Mouse (Mus musculus) retina, postnatal 1 day (tissue): ENCODE data around the gene Lefty1.
"Not testable (repeated sequence)": the region's sequence is repeated elsewhere in the genome, so short reads cannot be mapped to it uniquely, and the experiment has no call there.

Source experiments
- DNase-seq: peaks from one replicate; pipeline ENCODE4 v3.0.0-alpha.2; 2012

Gene Lefty1

DNA sequence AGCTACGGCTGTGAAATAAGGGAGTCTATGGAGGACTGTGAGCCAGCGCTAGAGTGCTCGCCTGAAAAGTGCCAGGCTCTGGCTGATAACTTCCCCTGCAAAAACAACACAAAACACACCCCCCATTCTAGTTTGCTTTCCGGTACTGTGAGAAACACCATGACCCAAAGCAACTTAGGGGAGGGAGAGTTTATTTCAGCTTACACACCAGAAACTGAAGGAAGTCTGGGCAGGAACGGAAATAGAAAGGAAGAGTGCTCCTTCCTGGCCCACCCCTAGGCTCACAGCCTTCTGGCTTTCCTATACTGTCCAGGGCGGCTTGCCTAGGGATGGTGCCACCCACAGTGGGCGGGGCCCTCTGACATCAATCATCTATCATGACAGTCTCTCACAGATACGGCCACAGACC, 22.2 kb downstream of the Lefty1 start:
- DNase-seq, result no peak

DNA sequence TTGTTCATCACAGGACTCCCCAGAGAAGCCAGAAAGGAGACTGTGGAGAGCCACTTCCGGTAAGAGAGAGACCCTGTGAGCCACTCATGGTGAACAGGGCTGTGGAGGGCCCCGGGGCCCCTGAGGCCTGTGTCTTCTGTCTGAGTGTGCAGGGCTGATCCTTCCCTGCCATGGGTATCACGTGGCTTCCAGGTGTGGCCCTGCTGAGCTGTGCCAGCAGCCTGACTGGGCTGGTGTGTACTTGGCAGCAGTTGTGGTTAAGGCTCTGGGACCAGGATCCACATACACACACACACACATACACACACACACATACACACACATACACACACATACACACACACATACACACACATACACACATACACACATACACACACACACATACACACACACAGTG, 23.2 kb downstream of the Lefty1 start:
- no peak for DNase-seq

DNA sequence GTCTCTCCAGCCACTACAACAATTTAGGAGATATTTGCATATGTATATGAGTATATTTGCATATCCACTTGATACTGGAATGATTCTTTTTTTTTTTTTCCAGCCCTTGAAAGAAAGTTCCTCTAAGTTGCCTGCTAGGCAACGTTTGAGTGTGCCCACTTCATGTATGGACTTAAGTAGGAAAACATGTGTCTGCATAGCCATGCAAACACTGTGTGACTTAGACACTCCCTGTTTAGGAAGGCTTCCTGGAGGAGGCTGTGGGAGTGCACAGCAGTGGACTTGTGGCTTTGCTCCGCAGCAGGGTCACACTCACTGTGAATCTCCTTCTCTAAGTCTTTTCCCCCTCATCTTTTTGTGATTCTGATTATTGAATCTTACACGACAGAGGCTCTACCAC, 24.0 kb downstream of the Lefty1 start:
- no peak for DNase-seq

DNA sequence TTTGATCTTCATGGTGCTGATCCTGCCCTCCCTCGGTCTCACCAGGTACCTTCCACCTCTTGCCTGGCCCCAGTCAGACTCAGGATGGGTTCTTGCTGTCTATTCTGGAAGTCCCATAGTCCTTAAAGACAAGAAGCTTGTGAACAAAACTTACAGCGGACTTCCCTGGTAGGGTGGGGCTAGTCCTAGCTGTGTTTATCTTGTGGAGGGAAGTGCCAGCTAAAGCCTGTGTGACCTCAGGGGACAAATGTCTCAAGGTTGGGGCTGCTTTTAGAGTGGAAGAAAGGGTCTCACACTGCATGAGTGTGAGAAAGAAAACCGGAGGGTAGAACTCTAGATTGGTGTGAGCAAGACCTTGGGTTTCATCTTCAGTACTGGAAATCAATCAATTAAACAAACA, 31.0 kb downstream of the Lefty1 start:
- no peak for DNase-seq

DNA sequence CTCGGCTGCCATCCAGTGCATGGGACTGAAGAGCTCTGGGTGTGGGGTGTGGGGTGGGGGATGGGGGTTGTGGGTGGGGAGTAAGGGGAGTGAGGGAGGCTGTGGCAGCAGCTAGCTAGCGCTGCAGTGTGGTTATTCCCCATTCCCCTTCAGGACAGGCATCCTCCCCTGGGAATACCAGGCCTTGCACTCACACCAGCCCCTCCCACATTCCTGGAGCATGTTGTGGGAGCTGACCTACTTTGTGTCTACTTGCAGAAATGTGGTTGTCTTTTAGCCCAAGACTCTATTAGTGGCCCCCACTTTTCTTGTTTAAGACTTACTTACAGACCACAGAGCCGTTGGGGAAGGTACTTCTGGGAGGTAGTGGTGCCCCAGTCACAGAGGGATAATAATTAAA, 31.7 kb downstream of the Lefty1 start:
- peak; percentile 81 for DNase-seq

DNA sequence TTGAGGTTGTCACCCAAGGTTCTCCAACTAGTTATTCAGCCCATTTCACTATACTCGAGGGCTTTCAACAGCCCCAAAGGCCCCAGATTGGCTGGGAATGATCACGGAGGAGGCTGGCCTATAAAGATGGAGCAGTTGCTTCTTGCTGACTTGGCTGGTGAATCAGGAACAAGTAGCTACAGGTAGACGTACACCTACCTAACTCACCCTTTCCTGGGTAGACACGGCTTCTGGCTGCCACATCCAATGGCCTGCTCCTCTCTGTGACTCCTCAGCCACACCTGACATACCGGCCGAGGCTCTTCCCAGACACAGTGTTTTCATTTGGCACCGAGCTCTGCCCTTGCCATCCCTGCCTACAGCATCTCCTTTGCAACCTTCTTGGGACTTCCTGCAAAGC, 32.4 kb downstream of the Lefty1 start:
- DNase-seq, result no peak

DNA sequence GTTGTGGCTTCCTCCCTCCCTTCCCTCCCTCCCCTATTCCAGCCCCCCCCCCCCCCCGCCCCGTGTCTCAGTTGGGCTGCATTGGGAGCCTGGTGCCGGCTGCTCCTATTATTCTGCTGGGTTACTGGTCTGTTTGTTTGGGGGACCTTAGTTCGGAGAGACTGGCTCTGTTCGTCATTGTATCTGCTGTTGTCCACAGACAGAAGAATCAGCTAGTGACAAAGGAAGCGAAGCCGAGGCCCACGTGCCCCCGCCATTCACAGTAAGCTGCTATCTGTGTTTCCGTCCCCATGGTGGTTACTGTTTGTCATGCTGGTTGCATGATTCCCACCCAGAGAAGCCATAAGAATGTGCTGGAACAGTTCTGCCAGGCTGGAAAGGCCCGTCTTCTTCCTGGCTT, 38.1 kb downstream of the Lefty1 start:
- DNase-seq, result no peak

DNA sequence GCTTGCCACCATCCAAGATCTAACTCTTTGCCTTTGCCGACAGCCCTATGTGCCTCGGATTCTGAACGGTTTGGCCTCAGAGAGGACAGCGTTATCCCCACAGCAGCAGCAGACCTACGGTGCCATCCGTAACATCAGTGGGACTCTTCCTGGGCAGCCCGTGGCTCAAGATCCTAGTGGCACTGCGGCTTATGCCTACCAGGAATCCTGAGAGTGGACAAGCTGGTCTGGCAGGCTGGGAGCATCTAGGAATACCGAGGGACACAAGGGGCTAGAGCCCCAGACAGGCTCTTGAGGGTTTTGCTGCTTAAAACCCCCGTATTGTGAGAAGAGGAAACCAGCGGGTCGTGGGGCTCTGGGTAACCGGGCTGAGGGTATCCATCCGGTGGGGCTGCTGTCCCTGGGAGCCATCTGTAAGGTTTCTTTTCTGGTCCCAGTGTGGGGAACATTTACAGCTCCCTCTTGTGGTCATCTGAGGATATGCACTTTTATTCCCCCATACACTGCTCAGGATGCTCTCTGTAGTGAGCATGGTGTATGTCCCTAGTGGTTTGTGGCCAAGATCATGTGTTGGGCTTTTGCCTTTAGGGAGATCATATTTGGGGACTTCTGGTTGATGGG, 39.4 kb downstream of the Lefty1 start:
- peak; percentile 84 for DNase-seq

DNA sequence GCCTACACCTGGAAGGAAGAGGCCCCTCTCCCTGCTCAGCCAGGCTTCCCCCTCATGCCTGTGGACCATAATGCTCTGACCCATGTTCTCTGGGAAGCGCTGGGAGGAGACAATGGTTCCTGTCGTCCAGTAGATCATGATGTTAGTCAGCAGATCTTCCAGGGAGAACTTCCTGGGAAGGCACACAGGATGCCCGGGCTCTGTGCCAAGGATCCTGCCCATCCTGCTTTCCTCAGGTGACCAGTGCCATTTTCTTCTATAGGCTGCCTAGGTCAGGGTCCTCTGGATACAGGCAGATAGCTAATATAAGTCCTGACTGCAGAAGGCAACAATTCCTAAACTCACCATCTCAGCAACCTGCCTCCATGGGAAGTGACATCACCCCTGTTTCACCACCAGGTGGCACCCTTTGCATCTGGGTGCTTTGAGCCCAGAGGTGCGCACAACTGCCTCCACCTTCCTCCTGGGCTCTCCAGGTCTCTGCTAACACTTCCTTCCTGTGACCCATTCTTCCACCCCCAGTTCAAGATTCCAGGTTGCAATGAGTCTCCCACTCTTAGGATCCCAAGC, 41.4 kb downstream of the Lefty1 start:
- peak; percentile 48 for DNase-seq

DNA sequence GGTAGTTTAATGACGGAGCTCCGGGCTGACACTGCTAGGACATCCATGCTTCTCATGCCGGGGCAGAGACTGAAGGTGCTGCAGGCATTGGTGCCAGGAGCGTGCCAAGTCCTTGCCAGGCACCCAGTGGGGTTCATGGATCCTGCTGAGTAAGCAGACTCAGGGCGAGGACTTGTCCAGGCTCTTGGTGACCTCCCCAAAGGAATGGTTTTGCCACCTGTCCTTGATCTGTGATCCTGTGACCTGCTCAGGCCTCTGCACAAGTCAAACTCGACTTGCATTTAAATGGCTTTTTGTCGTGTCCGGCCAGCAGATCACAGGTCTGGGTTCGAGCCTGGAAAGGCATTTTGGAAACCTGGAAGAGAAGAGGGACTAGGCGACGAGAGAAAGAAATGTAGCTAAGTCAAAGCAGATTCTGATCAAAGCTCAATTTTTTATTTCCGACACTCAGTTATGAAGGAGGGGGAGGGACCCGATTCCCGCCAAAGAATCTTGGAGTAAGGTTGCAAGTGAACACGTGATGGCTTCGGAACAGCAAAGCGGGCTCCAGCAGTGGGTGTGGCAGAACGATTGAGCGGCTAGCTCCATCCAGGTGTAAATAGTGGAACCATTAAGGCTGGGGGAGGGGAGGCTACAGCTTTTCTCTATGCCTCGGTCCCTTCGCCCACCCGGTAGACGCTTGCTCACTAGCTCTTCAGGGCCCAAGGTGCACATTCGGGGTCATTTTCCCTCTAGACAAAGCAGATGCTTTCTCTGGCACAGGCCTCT, 44.8 kb downstream of the Lefty1 start:
- no peak for DNase-seq

DNA sequence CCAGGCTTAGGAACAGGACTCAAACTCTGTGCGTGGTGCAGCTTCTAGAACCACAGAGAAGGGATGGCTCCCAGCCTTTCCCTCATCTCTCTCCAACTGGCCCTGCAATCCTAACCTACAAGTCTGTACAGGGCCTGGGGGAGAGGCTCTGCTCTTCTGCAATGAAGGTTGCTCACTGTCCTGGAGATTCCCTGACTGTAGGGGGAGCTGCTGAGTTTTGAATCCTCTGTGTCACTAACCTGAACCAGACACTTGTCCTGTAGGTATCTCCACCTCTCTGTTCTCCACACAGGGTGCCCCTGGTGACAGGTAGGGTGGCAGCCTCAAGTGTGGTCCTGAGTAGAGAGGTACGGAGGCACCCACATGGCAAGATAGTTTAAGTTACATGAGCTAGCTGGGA, 45.6 kb downstream of the Lefty1 start:
- peak; percentile 24 for DNase-seq

DNA sequence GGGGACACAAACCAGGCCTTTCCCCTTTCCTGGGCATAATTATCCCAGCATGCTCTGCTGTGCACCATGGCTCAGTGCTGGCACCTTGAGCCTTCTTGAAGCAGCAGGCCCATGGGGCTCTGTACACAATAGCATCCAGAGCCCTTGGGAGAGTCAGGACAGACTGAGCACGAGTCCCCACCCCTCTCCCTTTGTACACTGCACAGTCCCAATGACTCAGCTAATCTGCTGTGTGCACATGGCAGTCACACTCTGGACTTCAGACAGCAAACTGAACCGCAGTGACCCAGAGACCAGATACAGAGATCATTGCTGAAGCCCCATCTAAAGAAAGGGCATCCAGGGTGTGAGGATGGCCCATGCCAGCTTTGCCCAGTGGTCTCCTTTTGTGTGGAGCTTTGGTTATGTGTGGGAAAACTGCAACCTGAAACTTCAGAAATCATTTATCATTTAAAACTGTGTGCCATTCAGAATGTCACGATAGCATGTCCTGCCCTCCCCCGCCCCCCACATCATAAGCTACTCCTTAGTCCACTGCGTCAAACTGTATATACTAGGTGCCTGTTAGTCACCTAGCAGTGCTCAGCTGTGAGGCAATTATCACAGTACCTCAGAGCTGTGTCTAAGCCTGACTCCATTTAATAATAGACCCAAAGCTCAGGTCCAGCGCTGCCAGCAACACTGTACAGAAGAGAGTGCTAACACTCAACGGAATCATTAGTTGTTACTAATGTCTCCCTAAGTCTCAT, 46.6 kb downstream of the Lefty1 start:
- DNase-seq, result not testable (repeated sequence)

DNA sequence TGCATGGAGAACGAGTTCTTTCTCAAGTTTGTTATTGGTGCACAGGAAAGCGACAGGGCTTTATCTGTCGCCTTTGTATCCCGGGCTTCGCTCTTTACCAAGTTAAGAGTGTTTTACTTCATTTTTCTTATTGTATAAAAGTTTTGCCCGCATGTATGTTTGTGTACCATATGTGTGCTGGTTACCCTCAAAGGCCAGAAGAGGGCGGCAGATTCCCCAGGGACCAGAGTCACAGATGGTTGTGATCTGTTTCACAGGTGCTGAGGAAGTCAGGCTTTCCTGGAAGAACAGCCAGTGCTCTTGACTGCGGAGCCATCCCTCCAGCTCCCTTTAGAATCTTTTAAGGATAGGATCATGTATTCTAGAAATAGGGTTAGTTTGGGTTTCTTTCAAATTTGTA, 51.9 kb downstream of the Lefty1 start:
- DNase-seq, result no peak

DNA sequence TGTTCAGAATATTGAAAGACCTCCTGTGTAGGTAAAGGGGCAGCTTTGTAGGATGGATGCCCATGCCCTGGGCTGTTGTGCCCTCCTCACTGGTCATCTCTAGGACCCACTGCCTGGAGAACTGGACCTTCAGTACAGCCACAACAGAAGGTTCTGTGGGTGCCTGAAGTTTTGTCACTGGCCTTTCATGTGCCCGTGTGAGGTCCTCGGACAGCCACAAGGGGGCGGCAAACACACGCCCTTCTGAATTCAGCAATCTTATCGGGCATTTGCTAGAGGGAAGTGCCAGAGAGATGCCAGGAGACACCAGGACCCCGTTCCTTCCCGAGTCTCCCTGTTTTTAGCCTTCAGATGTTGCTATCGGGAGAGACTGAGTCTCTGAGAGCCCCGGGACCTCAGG, 52.9 kb downstream of the Lefty1 start:
- peak; percentile 79 for DNase-seq
